Comparison of ENCODE assay signal across 12 mouse cellular contexts in the genomic region with DNA sequence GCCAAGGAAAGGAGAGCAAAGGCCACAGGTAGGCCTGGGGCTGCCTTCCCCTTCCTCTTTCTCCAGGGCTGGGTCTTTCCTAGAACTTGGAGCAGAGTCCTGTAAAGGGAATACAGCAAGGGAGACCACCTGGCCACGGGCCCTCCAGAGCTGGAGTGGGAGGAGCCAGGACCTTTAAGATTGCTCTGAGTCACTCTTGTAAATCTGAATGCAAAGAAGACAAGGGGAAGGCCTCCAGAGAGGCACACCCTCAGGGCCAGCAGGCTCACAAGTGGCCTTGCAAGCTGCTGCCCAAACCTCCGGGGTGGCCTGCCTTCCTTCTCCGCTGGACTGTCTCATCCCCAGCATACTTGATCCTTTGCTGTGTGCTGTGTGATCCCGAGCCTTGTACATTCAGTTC. TPM values are rescaled to one million over a fixed set of nuclear protein-coding genes. Genes with fewer than 3 reads are reported as not detected.
DNase-seq lines count a peak whose midpoint lies in the region; ATAC-seq and TF ChIP-seq lines count a peak whose summit lies in the region.
"Had no signal": no experiment of that assay in that cellular context is flagged by ENCODE, and none has a peak within 500 bp of the region (broad histone marks: within the 10 kb centered on the region; RNA-seq: fewer than 3 reads in every experiment).

No protein-coding gene starts in this region.

- no peaks in the 10 kb centered on the region for H3K9me3 ChIP-seq in kidney, postnatal 0 days (replicated peaks; ENCODE audit: low read length)
- H3K9me3 ChIP-seq in G1E (replicated peaks), result no peaks in the 10 kb centered on the region
- no peaks in the 10 kb centered on the region for H3K9me3 ChIP-seq in intestine, postnatal 0 days (ENCODE audit: control insufficient read depth)
- H3K9me3 ChIP-seq: heart, embryonic 10.5 days had no signal

- H3K9ac ChIP-seq in kidney, postnatal 0 days (ENCODE audit: low read depth, low read length), result no peak overlapping the region
- H3K9ac ChIP-seq in intestine, postnatal 0 days (ENCODE audit: low read depth, low read length), result no peak overlapping the region
- H3K9ac ChIP-seq: hindbrain, embryonic 14.5 days had no signal

- H3K4me1 ChIP-seq in kidney, postnatal 0 days (replicated peaks; ENCODE audit: insufficient read depth, low read length), result no peaks in the 10 kb centered on the region
- H3K4me1 ChIP-seq in G1E (ENCODE audit: insufficient read depth, low read depth, low read length), result peaks cover 55% of the 10 kb centered on the region
- no peaks in the 10 kb centered on the region for H3K4me1 ChIP-seq in intestine, postnatal 0 days (replicated peaks; ENCODE audit: control insufficient read depth, insufficient read depth, low read length)
- peaks cover 13% of the 10 kb centered on the region; the same call in 1 of the 2 replicates for H3K4me1 ChIP-seq in small intestine, adult 2 months (ENCODE audit: control insufficient read depth, insufficient read depth, insufficient read length, low read length)

- no peak for TF ChIP-seq POLR2A in small intestine, adult 2 months (IDR thresholded peaks at IDR 0.05; ENCODE audit: low read depth, low read length)

- no peak for DNase-seq in kidney, postnatal 0 days (ENCODE audit: low spot score)
- DNase-seq in kidney, adult 8-10 months, result no peak
- no peak for DNase-seq in G1E (ENCODE audit: low spot score)
- DNase-seq in cerebellum, adult 11 months, result no peak
- no peak for DNase-seq in heart, adult 9 months (ENCODE audit: low spot score in 2 of 2)
- DNase-seq: cerebellum, adult 18-20 months; midbrain, embryonic 14.5 days had no signal

- no peak overlapping the region for H3K4me2 ChIP-seq in kidney, postnatal 0 days (ENCODE audit: low read length)
- H3K4me2 ChIP-seq in intestine, postnatal 0 days (replicated peaks; ENCODE audit: low read depth), result 0 out of 2 replicates have a peak overlapping the region, but pooled peaks have one; percentile 0
- H3K4me2 ChIP-seq: hindbrain, embryonic 14.5 days had no signal

- no peak for ATAC-seq in kidney, postnatal 0 days (replicated peaks; ENCODE audit: low FRiP score, low read depth)
- peak; percentile 32; the same call in 1 of the 2 replicates for ATAC-seq in G1E (ENCODE audit: extremely low read depth, insufficient number of reproducible peaks, low FRiP score, poor library complexity, severe bottlenecking)
- ATAC-seq in intestine, postnatal 0 days, result peak; percentile 14; the same call in 1 of the 2 replicates

- H3K27ac ChIP-seq in kidney, postnatal 0 days, result peak overlapping the region; percentile 19; the same call in 1 of the 2 replicates
- H3K27ac ChIP-seq in intestine, postnatal 0 days (ENCODE audit: low read depth, low read length), result no peak overlapping the region
- H3K27ac ChIP-seq in small intestine, adult 2 months (ENCODE audit: insufficient read depth, low read depth, low read length), result peak overlapping the region; percentile 35
- H3K27ac ChIP-seq: heart, embryonic 10.5 days; hindbrain, embryonic 14.5 days had no signal

- 57% methylated on average over 4 of the region's 4 CpGs for WGBS in kidney, postnatal 0 days
- WGBS in intestine, postnatal 0 days, result 35% methylated on average over 4 of the region's 4 CpGs
- WGBS in small intestine, adult 2 months, result 52% methylated on average over 4 of the region's 4 CpGs

- H3K4me3 ChIP-seq in kidney, postnatal 0 days (replicated peaks; ENCODE audit: low read depth, low read length), result no peak overlapping the region
- H3K4me3 ChIP-seq in G1E (ENCODE audit: low read depth, low read length), result peak overlapping the region; percentile 57; the same call in 1 of the 2 replicates
- no peak overlapping the region for H3K4me3 ChIP-seq in intestine, postnatal 0 days (ENCODE audit: low read depth, low read length)
- H3K4me3 ChIP-seq in small intestine, adult 2 months (ENCODE audit: low read depth, low read length), result peak overlapping the region; percentile 8
- H3K4me3 ChIP-seq: heart, embryonic 10.5 days had no signal

- TF ChIP-seq CTCF in kidney, postnatal 0 days (IDR thresholded peaks at IDR 0.05; ENCODE audit: low read depth), result no peak
- TF ChIP-seq CTCF in G1E (IDR thresholded peaks at IDR 0.05; ENCODE audit: low read depth, low read length), result no peak
- no peak for TF ChIP-seq CTCF in intestine, postnatal 0 days (IDR thresholded peaks at IDR 0.05; ENCODE audit: low read depth)
- no peak for TF ChIP-seq CTCF in small intestine, adult 2 months (IDR thresholded peaks at IDR 0.05; ENCODE audit: extremely low read depth, insufficient read length, insufficient replicate concordance, low read depth, low read length)

- no peaks in the 10 kb centered on the region for H3K27me3 ChIP-seq in kidney, postnatal 0 days (ENCODE audit: insufficient read depth, low read length)
- no peaks in the 10 kb centered on the region for H3K27me3 ChIP-seq in G1E (ENCODE audit: insufficient read depth, low read length)
- H3K27me3 ChIP-seq in intestine, postnatal 0 days (replicated peaks; ENCODE audit: control insufficient read depth, insufficient read depth, low read length), result no peaks in the 10 kb centered on the region
- H3K27me3 ChIP-seq in small intestine, adult 2 months (ENCODE audit: control insufficient read depth, insufficient read depth, low read length), result no peaks in the 10 kb centered on the region

- no peaks in the 10 kb centered on the region for H3K36me3 ChIP-seq in kidney, postnatal 0 days (ENCODE audit: insufficient read depth, low read length)
- H3K36me3 ChIP-seq in G1E (replicated peaks), result peaks cover 14% of the 10 kb centered on the region
- no peaks in the 10 kb centered on the region for H3K36me3 ChIP-seq in intestine, postnatal 0 days (ENCODE audit: control insufficient read depth, insufficient read depth)
- H3K36me3 ChIP-seq in small intestine, adult 2 months (ENCODE audit: control insufficient read depth, insufficient read depth, low read length), result no peaks in the 10 kb centered on the region
- H3K36me3 ChIP-seq: heart, embryonic 10.5 days had no signal

RNA-seq across cellular contexts. Expression of gene Arap1, which starts 13.9 kb away (rescaled TPM):
- polyA plus RNA-seq in kidney, postnatal 0 days (2015; fragmentation: Nextera tagmentation; extraction: Ambion mirVana), result 65.8 and 70.4 TPM in 2 replicates
- total RNA-seq in G1E (2014; fragmentation: Nextera tagmentation) (39.7 and 67.6 TPM in 2 replicates), G1E (2017) (102 and 115 TPM in 2 replicates)
- polyA plus RNA-seq in G1E (2012), result 55.1 and 62.0 TPM in 2 replicates
- polyA plus RNA-seq in intestine, postnatal 0 days (2015; fragmentation: Nextera tagmentation; extraction: Ambion mirVana), result 31.2 and 35.3 TPM in 2 replicates
- 45.7 and 61.7 TPM in 2 replicates for polyA plus RNA-seq in small intestine, adult 2 months (2012; rRNA removed)

RNA-seq across cellular contexts. Expression of gene Stard10, which starts 44.9 kb away (rescaled TPM):
- polyA plus RNA-seq in kidney, postnatal 0 days (2015; fragmentation: Nextera tagmentation; extraction: Ambion mirVana), result 74.1 and 74.6 TPM in 2 replicates
- total RNA-seq in G1E (2014; fragmentation: Nextera tagmentation), result not detected in 2 replicates
- not detected in 2 replicates for total RNA-seq in G1E (2017)
- 0.05 and 0.25 TPM in 2 replicates for polyA plus RNA-seq in G1E (2012)
- polyA plus RNA-seq in intestine, postnatal 0 days (2015; fragmentation: Nextera tagmentation; extraction: Ambion mirVana), result 63.7 and 71.7 TPM in 2 replicates
- polyA plus RNA-seq in small intestine, adult 2 months (2012; rRNA removed), result 148 and 264 TPM in 2 replicates

RNA-seq across cellular contexts. Expression of gene Gm45837, which starts 48.9 kb away (rescaled TPM):
- 4.5 and 5.3 TPM in 2 replicates for polyA plus RNA-seq in kidney, postnatal 0 days (2015; fragmentation: Nextera tagmentation; extraction: Ambion mirVana)
- not detected in 2 replicates for total RNA-seq in G1E (2014; fragmentation: Nextera tagmentation)
- not detected in 2 replicates for total RNA-seq in G1E (2017)
- polyA plus RNA-seq in G1E (2012), result 0.02 and 0.03 TPM in 2 replicates
- not detected in 2 replicates for polyA plus RNA-seq in intestine, postnatal 0 days (2015; fragmentation: Nextera tagmentation; extraction: Ambion mirVana)
- polyA plus RNA-seq in small intestine, adult 2 months (2012; rRNA removed), result 0.51 TPM in 1 of 2 replicates, not detected in the other
- polyA plus RNA-seq: embryonic facial prominence, embryonic 14.5 days; heart, embryonic 10.5 days; hindbrain, embryonic 14.5 days; midbrain, embryonic 14.5 days had no signal

RNA-seq across cellular contexts. Expression of gene Atg16l2, which starts 59.7 kb away (rescaled TPM):
- polyA plus RNA-seq in kidney, postnatal 0 days (2015; fragmentation: Nextera tagmentation; extraction: Ambion mirVana), result 16.0 and 17.0 TPM in 2 replicates
- total RNA-seq in G1E (2014; fragmentation: Nextera tagmentation) (0.38 and 0.53 TPM in 2 replicates), G1E (2017) (1.9 and 4.6 TPM in 2 replicates)
- polyA plus RNA-seq in G1E (2012), result 1.5 and 3.2 TPM in 2 replicates
- 5.2 and 6.2 TPM in 2 replicates for polyA plus RNA-seq in intestine, postnatal 0 days (2015; fragmentation: Nextera tagmentation; extraction: Ambion mirVana)
- 8.1 and 11.0 TPM in 2 replicates for polyA plus RNA-seq in small intestine, adult 2 months (2012; rRNA removed)

RNA-seq across cellular contexts. Expression of gene Pde2a, which starts 59.7 kb away (rescaled TPM):
- 21.0 and 22.1 TPM in 2 replicates for polyA plus RNA-seq in kidney, postnatal 0 days (2015; fragmentation: Nextera tagmentation; extraction: Ambion mirVana)
- total RNA-seq in G1E (2014; fragmentation: Nextera tagmentation) (not detected in 2 replicates), G1E (2017) (0.12 and 0.55 TPM in 2 replicates)
- polyA plus RNA-seq in G1E (2012), result not detected in 2 replicates
- polyA plus RNA-seq in intestine, postnatal 0 days (2015; fragmentation: Nextera tagmentation; extraction: Ambion mirVana), result 11.1 and 11.2 TPM in 2 replicates
- polyA plus RNA-seq in small intestine, adult 2 months (2012; rRNA removed), result 11.4 and 17.6 TPM in 2 replicates

Comparison
In these comparisons a context has a peak if more than half of its experiments do, and no peak if none do; other contexts are left out.
1. H3K4me3 ChIP-seq: peak in G1E (single experiment) and small intestine, adult 2 months (single experiment); none in kidney, postnatal 0 days (single experiment) and intestine, postnatal 0 days (single experiment).
2. RNA of gene Stard10, which starts 44.9 kb away (polyA plus RNA-seq): 148 to 264 TPM in small intestine, adult 2 months, 74.1 to 74.6 TPM in kidney, postnatal 0 days and 63.7 to 71.7 TPM in intestine, postnatal 0 days; 0.05 to 0.25 TPM in G1E; every median in the first group is over 10 times any median in the second.